Mouse (Mus musculus): ENCODE measurements around the gene Dip2a.

DNA sequence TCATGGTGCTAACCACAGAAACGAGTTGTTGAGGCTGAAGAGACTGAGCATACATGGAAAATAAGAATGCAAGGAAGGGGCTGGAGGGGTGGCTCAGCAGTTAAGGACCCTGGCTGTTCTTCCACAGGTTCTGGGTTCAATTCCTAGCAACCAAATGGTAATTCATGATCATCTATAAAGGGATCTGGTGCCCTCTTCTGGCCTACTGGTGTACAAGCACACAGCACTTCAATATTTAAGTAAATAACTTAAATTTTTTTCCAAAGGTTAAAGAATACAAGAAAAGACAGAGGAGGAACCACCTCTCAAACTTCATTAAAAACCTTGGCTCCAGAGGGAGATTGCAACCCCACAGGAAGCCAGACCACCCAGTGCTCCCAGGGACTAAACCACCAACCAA, 115.5 kb downstream of the Dip2a start:
- TF ChIP-seq TCF12 (IDR thresholded peaks at IDR 0.05; ENCODE audit: insufficient read depth, poor library complexity, severe bottlenecking) (no peak), USF1 (IDR thresholded peaks at IDR 0.05; ENCODE audit: low read depth) (no peak), POLR2A (IDR thresholded peaks at IDR 0.05; ENCODE audit: insufficient read length, low read depth) (no peak), CEBPB (IDR thresholded peaks at IDR 0.05; ENCODE audit: insufficient read depth, poor library complexity, severe bottlenecking) (no peak), SRF (IDR thresholded peaks at IDR 0.05; ENCODE audit: control insufficient read depth, insufficient read length, low read depth) (no peak)
